Mouse (Mus musculus): Measurements from ENCODE around the gene Carnmt1.

The Carnmt1 gene

DNA sequence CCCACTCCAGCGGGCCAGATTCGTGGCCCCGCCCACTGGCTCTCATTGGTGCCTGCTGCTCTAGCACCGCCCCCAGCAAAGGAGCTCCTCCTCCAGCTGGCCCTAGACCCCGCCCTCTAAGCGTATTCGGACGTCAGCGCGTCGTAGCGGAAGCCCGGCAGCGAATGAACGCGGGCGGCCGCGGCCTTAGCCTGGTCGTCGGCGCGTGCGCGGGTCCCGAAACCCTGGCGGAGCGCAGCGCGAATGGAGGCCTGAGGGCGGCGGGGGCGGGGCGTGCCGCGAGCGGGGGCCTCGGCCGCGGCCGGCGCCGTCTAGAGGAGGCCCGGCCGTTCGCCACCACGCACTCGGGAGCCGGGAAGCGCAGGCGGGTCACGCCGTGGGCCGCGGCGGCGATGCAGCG is at the start of gene Carnmt1:
Carnmt1 (plus strand) TSS at position 157 of the 400 bp plus-strand sequence.
- DNase-seq (ENCODE audit: low spot score in 2 of 2), result peak; percentile 98 to 99

DNA sequence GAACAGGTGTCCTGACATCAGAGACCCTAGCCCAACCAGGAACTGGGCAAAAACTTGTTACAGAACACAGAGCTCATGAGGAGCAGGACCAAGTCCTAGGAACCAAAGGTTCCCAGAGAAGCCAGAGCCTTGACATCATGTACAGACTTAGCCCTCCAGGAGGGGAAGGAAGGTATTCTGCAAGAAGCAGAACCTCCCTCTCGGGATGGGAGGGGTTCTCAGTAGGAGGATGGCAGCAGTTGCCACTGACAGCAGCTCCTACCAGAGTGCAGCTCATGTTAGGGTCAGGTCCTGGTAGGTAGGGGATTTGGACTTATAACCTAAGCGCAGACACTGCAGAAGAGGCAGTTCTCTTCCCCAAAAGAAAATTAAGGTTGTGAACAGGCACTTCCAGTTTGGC is 46.7 kb upstream of the Carnmt1 start:
- no peak for DNase-seq (ENCODE audit: low spot score in 2 of 2)

DNA sequence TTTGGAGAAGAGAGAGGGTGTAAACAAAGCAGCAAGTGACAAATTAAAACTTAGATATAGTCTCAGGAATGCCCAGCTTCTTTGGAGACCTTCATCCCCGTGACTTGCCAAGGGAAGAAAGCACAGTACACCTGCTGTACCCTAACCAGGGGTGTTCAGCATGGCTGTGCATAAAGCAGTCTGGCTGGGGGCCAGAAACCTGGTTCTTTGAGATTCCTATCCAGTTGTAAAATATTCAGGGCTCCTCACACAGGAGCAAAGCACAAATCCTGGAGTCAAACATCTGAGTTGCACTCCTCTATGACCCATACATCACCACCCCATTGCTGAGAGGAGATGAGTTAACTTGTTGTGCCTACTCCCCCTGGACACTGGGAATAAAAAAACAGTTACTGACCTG is 41.0 kb upstream of the Carnmt1 start:
- DNase-seq (ENCODE audit: low spot score in 2 of 2), result no peak

DNA sequence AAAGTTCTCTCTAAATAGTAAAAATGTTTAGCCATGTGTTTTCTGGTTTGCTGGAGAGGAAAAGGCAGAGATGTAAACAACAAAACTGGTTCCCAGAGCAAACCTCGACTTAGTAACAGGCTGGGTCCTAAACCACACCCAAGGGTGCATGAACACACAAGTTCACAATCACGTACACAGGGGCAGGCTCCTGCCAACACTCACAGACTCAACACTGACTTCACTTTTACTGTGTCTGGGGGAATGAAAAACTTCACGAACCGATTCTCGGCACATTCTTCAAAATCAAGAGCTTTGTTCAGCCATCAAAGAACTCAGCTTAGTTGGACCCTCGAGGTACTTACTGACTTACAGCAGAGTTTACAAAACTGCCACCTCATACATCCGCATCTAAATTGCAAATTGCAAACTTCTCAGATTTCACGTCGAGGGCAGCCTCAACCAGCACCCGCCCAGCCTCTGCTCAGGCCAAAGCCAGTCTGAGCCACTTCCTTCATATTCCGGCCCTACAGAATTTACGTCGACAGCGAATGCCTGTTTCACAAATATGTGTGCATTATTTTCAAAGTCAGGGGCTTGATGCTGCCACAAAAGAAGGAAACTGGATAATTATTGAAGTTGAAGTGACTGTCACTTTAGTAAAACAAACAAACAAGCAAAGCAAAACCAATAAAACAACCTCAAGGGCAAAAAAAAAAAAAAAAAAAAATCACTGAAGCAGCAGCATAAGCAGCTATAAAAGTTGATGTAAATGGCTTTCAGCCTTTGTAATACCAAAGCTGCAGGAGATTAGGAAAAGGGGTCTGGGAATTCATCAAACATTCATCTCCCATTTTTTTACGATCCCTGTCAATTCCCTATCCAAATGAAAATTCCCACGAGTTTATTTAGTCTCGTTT is 40.1 kb upstream of the Carnmt1 start:
- no peak for DNase-seq (ENCODE audit: low spot score in 2 of 2)

DNA sequence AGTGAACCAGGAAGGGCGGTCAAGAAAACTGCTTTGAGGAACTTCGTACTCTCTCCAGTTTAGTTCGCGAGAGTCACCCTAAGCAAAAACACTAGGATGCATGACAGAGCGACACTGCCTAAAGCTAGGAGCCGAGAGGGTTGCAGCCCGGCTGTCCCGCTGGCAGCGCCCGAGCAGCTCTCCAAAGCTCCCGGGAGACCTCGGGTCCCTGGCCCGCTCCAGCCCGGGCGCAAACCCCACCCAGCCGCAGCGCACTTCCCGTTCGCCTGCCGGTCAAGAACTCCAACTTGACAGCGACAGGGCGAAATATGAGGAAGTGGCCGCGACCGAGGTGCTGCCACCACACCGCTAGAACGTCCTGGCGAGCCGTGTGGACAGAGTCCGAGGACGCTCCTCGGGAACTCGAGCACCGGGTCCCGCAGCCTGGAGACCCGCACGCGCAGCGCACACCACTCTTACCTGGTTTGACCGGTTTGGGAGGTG is 39.4 kb upstream of the Carnmt1 start:
- peak; percentile 48 to 69 for DNase-seq (ENCODE audit: low spot score in 2 of 2)

DNA sequence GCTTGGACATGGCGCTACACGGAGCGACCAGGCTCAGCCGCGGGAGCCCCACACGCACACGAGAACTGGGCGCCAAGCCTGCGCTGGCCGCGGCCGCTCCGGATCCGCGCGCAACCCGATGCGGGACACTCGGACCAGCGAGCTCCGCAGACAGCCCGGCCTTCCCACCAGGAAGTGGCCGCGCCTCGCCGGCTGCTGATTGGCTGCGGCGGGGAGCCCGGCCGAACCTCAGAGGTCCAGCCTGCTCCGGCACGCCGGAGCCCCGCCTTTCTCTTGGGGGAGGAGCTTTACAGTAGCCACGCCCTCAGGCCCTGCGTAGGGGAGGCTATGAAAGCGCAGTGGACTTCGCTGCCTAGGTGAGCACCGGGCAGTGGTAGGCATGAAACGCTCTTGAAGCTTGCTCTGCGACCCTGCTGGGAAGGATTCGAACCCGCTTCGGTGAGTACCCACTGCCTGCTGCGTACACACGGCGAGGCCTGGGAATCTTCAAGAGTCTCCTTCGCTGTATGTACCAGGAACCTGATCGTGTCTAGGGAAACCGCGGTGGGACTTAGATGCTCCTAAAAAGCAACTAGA is 38.8 kb upstream of the Carnmt1 start, which contains the start of the genes Ostf1 and Nmrk1:
Ostf1 (minus strand) TSS at position 180 of the 576 bp plus-strand sequence.
Nmrk1 (plus strand) TSS at position 307 of the 576 bp plus-strand sequence.
- peak; percentile 95 to 98 for DNase-seq (ENCODE audit: low spot score in 2 of 2)

DNA sequence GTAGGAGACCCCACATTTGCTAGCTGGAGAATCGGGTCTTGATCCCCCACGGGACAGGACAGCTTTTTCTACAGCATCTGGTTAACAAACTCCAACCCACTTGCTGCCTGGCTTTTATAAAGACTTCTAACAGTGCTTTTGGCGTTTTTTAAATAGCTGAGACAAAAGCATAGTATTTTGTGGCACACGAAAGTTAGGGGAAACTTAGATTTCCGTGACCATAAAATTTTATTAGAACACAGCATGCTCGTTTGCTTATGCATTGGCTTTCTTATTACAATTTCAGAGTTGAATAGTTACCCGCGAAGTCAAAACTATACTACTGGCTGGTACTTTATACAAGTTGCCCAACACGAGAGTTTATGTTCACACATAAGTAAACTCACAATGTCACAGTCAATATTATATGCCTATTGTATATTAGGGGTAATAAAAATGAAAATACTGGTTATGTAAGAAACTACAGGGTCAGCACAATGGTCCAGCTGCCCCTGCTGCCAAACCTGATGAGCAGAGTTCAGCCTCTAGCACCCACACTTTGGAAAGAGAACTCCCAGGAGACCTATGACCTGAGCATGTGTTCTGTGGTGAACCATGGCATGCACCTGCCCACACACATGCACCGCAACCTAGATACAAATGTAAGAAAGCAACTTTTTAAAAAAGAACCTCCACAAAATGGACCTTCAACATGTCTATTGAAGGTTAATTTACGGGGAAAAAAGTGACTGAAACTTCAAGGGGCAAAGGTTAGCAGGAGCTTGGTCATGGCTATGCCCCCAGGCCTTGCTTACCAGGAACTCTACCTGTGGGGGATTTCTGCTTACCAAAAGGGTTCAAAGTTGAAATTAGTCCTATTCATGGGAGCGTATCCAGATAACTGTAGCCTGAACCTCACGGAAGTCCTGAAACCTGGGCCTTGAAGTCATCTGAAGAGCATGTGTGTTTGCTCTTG is 38.1 kb upstream of the Carnmt1 start:
- DNase-seq (ENCODE audit: low spot score in 2 of 2), result no peak

DNA sequence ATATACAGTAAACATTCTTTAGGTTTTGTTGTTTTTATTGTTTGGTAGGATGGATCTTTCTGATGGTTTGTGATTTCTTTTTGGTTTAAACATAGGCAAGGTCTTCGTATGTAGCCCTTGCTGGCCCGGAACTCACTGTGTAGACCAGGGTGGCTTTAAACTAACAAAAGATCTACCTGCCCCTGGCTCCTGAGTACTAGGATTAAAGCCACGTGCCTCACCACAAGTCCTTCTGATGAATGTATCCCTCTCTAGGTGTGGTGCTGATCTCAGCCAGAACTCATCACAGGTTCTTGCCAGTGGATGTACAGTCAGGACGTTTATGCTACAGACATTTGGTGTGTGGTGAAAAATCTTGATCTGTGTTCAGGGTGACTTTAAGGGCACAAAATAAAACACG is 32.6 kb upstream of the Carnmt1 start:
- no peak for DNase-seq (ENCODE audit: low spot score in 2 of 2)

DNA sequence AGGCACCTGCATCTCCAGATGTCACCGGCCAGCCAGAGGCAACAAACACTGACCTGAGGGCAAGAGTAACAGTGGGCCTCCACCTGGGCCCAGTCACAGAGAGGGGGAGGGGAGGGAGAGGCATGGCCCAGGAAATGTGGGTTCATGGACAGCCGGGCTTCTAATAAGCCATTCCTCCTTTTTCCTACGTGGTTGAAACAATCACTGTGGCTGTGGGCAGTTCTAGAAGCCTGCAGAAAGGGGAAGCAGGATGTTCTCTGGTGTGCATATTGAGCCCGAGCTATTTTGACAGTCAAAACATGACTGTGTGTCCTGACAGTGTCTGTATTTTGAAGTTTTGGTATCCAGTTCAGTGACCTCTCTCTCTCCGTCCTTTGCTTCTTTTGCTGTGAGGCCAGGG is 31.6 kb upstream of the Carnmt1 start:
- DNase-seq (ENCODE audit: low spot score in 2 of 2), result no peak

DNA sequence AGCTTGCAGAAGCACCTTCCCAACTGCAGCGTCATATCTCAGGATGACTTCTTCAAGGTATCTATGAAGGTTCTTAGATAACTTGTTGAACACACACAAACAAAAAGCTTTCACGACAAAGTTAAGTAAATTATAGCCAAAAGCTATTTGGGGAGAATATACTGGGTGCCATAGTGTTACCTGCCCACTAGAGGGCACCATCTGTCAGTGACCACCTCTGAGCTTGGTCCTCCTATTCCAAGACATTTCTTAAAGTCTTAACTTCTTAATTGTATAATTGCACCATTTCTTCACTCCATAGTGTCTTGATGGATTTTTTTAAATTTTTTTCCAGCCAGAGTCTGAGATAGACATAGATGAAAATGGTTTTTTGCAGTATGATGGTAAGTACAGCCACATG is 31.0 kb upstream of the Carnmt1 start:
- DNase-seq (ENCODE audit: low spot score in 2 of 2), result no peak

DNA sequence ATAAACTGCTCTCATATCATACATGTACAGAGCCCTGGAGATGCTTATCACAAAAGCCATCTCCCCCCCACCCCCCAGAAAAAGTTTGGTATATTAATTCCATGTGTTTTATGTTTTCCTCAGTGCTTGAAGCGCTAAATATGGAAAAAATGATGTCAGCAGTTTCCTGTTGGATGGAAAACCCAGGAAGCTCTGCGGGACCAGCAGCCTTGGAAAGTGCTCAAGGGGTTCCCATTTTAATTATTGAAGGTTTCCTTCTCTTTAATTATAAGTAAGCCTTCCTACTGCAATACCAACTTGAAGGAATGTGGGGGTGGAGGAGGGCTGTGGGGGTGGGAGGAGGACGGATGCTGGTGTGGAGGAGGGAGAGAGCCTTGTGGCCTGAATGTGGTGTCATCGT is 29.6 kb upstream of the Carnmt1 start:
- no peak for DNase-seq (ENCODE audit: low spot score in 2 of 2)

DNA sequence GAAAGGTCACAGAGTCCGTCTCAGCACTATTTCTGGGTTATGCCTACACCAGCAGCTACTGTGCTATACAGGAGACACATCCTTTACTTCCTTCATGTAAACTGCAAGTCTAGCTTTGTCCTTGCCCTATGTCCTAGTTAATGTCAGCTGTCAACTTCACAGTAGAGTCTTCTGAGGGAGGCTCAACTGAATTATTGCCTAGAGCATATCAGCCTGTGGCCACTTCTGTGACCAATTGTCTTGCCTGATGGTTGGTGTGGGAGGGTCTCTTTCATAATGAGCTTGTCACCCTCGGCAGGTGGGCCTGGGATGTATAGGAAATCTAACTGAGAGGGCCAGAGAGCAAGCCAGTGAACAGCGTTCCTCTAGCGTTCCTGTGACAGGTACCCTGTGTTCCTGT is 27.2 kb upstream of the Carnmt1 start:
- DNase-seq (ENCODE audit: low spot score in 2 of 2), result no peak

DNA sequence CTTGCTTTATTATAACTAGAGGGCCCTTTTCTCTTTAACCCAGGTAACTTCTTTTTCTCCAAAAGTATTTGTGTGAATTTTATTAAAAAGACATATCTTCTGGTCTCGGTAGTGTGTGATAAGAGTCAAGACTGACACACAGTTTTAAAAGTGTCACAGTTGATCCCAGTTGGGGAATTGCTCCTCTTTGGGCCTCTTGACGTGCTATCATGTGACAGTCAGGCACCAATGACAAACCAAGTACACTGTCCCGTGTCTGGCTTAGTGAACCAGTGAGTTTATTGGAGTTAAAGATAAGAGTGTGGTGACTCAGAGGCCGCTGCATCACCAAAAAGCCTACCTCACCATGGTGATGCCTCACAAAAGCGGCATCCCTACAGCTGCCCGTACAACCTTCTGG is 26.5 kb upstream of the Carnmt1 start:
- DNase-seq (ENCODE audit: low spot score in 2 of 2), result no peak

DNA sequence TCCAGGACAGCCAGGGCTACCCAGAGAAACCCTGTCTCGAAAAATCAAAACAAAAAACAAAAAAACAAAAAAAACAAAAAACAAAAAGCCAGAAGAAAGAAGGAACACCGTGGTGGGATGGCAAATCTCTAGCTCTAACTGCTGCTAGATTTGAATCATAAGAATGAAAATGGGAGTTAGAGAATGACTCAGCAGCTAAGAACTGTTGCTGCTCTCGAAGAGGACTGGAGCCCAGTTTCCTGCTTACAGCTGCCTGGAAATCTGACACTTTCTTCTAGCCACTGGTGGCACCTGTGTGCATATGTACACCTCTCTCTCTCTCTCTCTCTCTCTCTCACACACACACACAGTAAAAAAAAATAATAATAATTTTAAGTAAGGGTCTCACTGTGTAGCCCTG is 24.2 kb upstream of the Carnmt1 start:
- no peak for DNase-seq (ENCODE audit: low spot score in 2 of 2)

DNA sequence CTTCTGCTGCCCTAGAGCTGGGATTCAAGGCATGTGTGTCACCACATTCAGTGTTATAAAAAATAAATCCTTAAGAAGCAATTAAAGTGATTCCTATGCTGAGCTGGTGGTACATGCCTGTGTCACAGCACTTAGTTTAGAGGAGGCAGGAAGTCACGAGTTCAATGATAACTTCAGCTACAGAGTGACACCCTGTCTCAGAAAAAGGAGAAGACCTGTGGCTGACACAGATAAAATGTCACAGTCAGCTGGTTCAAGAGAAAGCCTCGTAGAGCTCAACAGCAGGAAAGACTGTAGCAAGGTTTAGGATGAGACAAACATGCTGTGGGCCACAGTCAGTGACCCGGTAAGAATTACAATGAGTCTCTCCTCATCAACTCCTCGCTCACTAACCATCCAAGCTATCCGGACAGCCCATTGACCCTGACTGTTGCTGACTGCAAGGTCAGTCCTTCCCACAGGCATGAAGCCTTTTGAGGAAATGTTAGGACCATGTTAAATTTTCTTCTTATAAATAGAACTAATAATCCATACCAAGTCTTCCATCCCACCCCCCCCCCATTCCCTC is 23.6 kb upstream of the Carnmt1 start:
- no peak for DNase-seq (ENCODE audit: low spot score in 2 of 2)

DNA sequence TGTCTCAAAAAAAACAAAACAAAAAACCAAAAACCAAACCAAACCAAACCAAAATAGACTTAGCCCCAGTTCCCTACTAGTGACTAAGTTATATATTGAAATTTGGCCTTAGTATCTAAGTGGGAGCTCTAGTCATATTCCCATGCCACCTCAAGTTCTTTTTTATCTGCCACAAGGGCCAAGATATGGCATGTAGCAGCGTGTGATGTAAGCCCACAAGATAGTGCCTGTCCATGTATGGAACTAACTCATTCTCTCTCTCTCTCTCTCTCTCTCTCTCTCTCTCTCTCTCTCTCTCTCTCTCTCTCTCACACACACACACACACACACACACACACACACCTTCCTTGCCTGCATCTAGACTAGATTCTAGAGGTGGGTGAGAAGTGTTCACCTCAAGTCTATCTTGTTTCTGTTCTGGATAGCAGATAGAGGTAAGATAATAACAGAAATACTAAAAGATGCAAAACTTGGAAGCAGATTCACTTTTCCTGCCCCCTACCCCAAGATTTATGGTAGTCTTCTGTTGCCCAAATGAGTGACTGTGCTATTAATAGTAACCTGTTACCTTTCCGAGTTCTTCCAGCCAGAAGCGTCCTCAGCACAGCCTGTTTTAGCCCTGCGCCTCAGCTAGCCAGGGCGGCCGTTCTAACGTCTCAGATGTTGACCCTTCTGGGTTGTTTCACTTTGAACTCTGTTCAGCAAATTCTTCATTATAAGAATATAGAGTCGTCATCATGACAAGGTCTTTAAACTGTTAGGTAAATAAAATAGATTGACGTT is 22.6 kb upstream of the Carnmt1 start:
- DNase-seq (ENCODE audit: low spot score in 2 of 2), result no peak

DNA sequence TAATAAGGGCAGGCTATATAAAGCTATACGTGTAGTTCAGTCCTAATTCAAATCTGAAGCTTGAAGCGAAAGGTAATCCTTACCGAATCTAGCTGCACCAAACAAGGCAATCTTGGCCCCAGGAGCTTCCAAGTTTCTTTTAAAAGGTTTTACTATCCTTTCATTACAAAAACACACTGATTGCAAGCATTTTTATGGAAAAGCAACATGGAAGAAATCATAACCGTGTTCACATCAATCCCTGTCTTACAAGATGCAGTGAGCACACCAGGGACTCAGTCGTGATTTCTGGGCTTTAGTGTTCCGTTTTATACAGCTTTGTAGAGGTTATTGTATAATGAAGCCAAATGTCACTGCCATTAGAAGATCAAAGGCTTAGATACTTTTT is 22.0 kb upstream of the Carnmt1 start:
- no peak for DNase-seq (ENCODE audit: low spot score in 2 of 2)

DNA sequence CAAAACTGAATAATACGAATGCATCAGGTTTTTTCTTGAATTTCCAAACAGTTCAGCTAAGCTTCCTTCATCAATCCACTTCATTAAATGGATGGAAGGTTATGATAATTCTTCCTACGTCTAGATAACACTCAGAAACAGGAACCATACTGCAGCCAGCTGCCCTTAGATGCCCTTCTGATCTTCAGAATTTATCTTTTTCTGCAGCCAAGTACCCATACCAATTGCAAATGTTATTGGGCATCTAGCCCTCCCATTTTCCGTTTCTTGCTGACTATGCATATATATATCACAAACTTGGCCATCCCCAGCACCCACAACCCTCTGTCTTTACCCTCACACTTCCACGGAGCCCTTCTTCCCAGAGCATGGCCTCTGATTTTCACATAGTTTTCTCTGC is 20.6 kb upstream of the Carnmt1 start:
- no peak for DNase-seq (ENCODE audit: low spot score in 2 of 2)

DNA sequence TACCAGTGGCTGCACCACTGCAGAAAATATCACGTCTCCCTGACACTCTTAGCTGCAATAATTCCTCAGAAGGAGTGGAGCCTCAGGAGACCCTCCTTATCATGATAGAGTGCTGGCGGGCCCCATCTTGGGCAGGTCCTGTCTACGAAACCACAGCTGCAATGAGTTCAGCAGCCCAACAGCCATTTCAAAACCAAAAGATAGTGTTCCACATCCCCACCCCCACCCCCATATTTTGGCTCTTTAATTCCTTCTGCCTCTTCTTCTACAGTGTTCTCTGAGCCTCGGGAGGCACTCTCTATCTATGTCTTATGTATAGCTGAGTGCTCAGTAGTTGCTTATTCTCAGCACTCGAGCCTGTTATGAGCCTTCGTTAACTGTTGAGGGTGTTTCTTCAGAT is 20.1 kb upstream of the Carnmt1 start:
- DNase-seq (ENCODE audit: low spot score in 2 of 2), result no peak

DNA sequence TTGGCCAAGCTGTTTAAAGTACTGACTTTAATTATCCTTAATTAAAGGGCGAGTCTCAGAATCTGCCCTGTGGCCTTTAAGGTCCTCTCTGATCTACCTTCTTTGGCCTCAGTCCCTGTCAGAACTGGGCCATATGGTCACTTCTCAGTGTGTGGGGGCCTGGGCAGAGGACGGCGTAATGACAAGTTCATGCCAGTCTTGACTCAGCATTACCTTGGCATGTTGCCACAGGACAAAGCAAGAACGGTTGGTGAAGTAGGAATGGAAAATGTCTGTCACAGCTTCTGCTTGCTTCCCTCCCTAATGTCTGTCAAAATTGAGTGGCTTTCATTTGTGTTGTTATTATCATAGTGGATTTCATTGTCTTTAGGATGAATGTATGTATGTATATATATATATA is 18.0 kb upstream of the Carnmt1 start:
- DNase-seq (ENCODE audit: low spot score in 2 of 2), result no peak

DNA sequence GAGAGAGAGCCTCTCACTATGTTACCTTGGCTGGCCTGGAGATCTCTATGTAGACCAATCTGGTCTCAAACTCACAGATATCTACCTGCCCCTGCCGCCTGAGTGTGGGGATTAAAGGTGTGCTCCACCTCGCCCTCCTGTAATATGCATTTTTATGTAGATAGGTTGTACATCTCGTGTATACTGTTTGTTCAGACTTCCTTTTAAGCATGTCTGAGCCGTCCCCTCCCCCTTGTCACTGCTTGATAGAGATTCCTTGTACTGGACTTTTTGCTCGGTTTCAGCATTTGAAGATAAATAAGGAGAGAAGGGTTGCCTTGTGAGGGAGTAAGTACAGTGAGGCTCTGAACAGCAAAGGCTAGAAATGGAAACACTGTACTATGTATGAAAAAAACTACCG is 17.5 kb upstream of the Carnmt1 start:
- no peak for DNase-seq (ENCODE audit: low spot score in 2 of 2)

Data from urinary bladder, postnatal 4 days (tissue).